Mouse (Mus musculus) erythroblast, embryonic 14.5 days (primary cell): Measurements from ENCODE around the gene Nr6a1.

Experiments
- GATA1 ChIP-seq: IDR thresholded peaks from 2 replicates; pipeline ENCODE4 v1.6.1; 2012; ENCODE audit warnings: low read length, inconsistent platforms, mixed read lengths
- TAL1 ChIP-seq: IDR thresholded peaks from 3 replicates; pipeline ENCODE4 v1.6.1; 2012; ENCODE audit warnings: low read length, inconsistent platforms, mixed read lengths

- TF ChIP-seq GATA1 (no peak), TAL1 (no peak)
Measured at GRCm38 (mm10) chr2:38781945-38782720, 145.4 kb downstream of the Nr6a1 start.
